Mouse (Mus musculus): ENCODE data around the gene Hsdl2.

- no peak for TF ChIP-seq TAL1 (IDR thresholded peaks at IDR 0.05; ENCODE audit: low read length)
- TF ChIP-seq GATA1 (IDR thresholded peaks at IDR 0.05; ENCODE audit: low read length), result no peak
These were observed 38.4 kb downstream of the Hsdl2 start for GRCm38 (mm10) chr4:59619611-59620245.

All from erythroblast, embryonic 14.5 days (primary cell).